Mouse (Mus musculus) thymus, adult 2 months (tissue): ENCODE results near the gene Zswim4. TPM values are rescaled to one million over a fixed set of nuclear protein-coding genes. Genes with fewer than 3 reads are reported as not detected.

Experiments
- DNase-seq: peaks from one replicate; pipeline ENCODE4 v3.0.0; 2021
- H3K27ac ChIP-seq: fragments of 200-500 bp; 2 replicates; pipeline ENCODE4 v1.5.1; 2012; ENCODE audit warnings: low read length, control low read depth; ENCODE audit not compliant: control insufficient read depth, insufficient read depth
- H3K27me3 ChIP-seq: fragments of 200-500 bp; 2 replicates; pipeline ENCODE4 v1.6.1; 2012; ENCODE audit warnings: mild to moderate bottlenecking, low read length, moderate library complexity, mixed read lengths; ENCODE audit not compliant: control insufficient read depth, insufficient read depth
- H3K36me3 ChIP-seq: fragments of 200-500 bp; 2 replicates; pipeline ENCODE4 v1.6.1; 2012; ENCODE audit warnings: mild to moderate bottlenecking, low read length, moderate library complexity; ENCODE audit not compliant: control insufficient read depth, insufficient read depth
- H3K4me1 ChIP-seq: fragments of 200-500 bp; replicated peaks from 2 replicates; pipeline ENCODE4 v1.6.1; 2012; ENCODE audit warnings: low read length; ENCODE audit not compliant: control insufficient read depth, insufficient read depth
- H3K4me3 ChIP-seq: fragments of 200-500 bp; 2 replicates; pipeline ENCODE4 v1.5.1; 2012; ENCODE audit warnings: mild to moderate bottlenecking, low read length, control low read depth, moderate library complexity; ENCODE audit not compliant: control insufficient read depth, insufficient read depth
- CTCF ChIP-seq: fragments of 200-500 bp; IDR thresholded peaks from 2 replicates; pipeline ENCODE4 v1.5.1; 2012; ENCODE audit warnings: mild to moderate bottlenecking, control low read depth, low read length, moderate library complexity, borderline replicate concordance; ENCODE audit not compliant: control insufficient read depth, poor library complexity, insufficient read depth; ENCODE audit errors: extremely low read depth
- POLR2A ChIP-seq: fragments of 200-500 bp; IDR thresholded peaks from 2 replicates; pipeline ENCODE4 v1.6.1; 2012; ENCODE audit warnings: mild to moderate bottlenecking, low read length, control low read depth, moderate library complexity; ENCODE audit not compliant: control insufficient read depth, poor library complexity, insufficient read depth; ENCODE audit errors: extremely low read depth
- WGBS: fragments of 180-500 bp; shearing (Covaris S2); methylation state at CpG from one replicate; pipeline ENCODE4 v1.1.7; 2018; 5-methylcytosine and 5-hydroxymethylcytosine counted together
- polyA plus RNA-seq: library from polyadenylated mRNA; depleted of rRNA; stranded (reverse); fragments of >200 nt; gene quantifications from 2 replicates; pipeline ENCODE4 v1.2.3, GENCODE M21; 2012; rRNA removed

Gene Zswim4
- polyA plus RNA-seq, 1 experiment = 53.0 TPM

DNA sequence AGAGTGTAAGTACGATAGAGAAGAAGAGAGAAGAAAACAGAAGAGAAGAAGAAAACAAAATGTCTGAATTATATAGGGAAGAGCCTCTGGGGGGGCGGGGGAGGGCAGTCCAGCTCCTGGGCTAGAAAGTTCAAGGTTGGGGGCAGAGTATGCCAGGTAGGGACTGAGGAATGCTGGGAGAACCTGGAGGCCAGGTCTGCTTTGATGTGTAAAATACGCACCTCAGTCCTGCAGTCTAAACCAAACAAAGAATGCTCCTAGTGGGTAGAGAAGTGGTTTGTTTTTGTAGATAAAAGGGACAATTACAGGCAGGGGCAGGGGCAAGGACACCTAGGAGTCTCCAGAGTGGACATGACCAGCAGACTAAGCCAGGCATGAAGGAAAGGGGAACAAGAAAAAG lies 59.5 kb downstream of the Zswim4 start:
- WGBS = 85% methylated on average over 3 of the region's 3 CpGs
- TF ChIP-seq POLR2A = no peak
- no peak for TF ChIP-seq CTCF
- Histone ChIP-seq H3K36me3 (0 out of 2 replicates have a peak, but pooled peaks cover 6% of the 10 kb centered on the region), H3K27me3 (no peaks in the 10 kb centered on the region), H3K4me1 (peaks cover 44% of the 10 kb centered on the region), H3K4me3 (no peak overlapping the region), H3K27ac (no peak overlapping the region)
- DNase-seq = no peak

- H3K27ac ChIP-seq = peak overlapping the region; percentile 71
- H3K27me3 ChIP-seq = no peaks in the 10 kb centered on the region
- peak; percentile 38 for DNase-seq
- 0 out of 2 replicates have a peak, but pooled peaks cover 6% of the 10 kb centered on the region for H3K36me3 ChIP-seq
- 2% methylated on average over 3 of the region's 3 CpGs for WGBS
- H3K4me3 ChIP-seq = no peak overlapping the region
- peaks cover 44% of the 10 kb centered on the region for H3K4me1 ChIP-seq
- no peak for TF ChIP-seq CTCF
- no peak for TF ChIP-seq POLR2A
These were observed 60.3 kb downstream of the Zswim4 start for GRCm38 (mm10) chr8:84176560-84176959.

DNA sequence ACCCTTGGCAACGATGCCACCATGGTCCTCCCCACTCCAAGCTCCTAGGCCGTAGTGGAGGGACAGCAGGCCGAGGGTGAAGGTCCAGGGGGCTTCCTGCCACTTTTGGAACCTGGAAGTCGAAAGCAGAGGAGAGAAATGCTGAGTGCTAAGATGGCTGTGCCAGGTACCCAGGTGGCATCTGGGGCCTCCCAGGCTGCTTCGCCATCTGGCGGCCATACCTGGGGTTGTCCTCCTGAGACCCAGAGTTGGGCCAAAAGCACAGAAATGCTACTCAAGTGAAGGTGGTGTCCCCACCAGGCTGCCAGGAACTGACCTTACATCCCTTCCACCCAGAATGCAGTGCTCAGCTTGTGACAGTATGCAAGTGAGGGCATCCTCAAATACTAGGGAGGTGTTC lies 63.0 kb downstream of the Zswim4 start:
- Histone ChIP-seq H3K4me1 (peaks cover 30% of the 10 kb centered on the region), H3K4me3 (no peak overlapping the region), H3K36me3 (0 out of 2 replicates have a peak, but pooled peaks cover 6% of the 10 kb centered on the region), H3K27me3 (no peaks in the 10 kb centered on the region), H3K27ac (no peak overlapping the region)
- DNase-seq = no peak
- WGBS = 91% methylated on average over 6 of the region's 6 CpGs
- no peak for TF ChIP-seq POLR2A
- peak; percentile 65 for TF ChIP-seq CTCF

- no peak overlapping the region for H3K27ac ChIP-seq
- H3K4me1 ChIP-seq = peaks cover 1% of the 10 kb centered on the region; the same call in 1 of the 2 replicates
- H3K27me3 ChIP-seq = no peaks in the 10 kb centered on the region
- 88% methylated on average over 5 of the region's 5 CpGs for WGBS
- no peak overlapping the region for H3K4me3 ChIP-seq
- H3K36me3 ChIP-seq = 0 out of 2 replicates have a peak, but pooled peaks cover 6% of the 10 kb centered on the region
- TF ChIP-seq CTCF = no peak
- TF ChIP-seq POLR2A = no peak
- DNase-seq = no peak
These were observed 66.8 kb downstream of the Zswim4 start for GRCm38 (mm10) chr8:84170096-84170495.

DNA sequence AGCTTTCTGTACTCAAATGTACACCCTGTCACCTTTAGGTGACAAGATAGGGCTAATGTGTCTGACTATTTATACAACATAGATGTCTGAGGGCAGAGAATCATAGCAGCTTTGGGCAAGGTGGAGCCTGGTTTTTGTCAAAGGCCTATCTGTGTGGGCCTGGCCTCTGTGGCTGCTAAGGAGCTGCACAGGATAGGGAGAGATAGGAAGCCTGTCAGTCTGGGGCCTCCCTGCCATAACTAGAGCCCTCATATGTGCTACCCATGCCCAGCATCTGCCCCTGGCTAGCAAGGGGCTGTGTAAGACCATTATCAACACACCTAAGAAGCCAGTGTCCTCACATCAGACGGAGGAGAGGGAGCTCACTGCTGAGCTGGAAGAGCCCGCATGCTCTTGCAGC lies 69.2 kb downstream of the Zswim4 start:
- 98% methylated on average over 2 of the region's 2 CpGs for WGBS

More for the DNA sequence above, 69.2 kb downstream of the Zswim4 start:
- Histone ChIP-seq H3K4me1 (no peaks in the 10 kb centered on the region), H3K27me3 (no peaks in the 10 kb centered on the region), H3K4me3 (no peak overlapping the region), H3K36me3 (no peaks in the 10 kb centered on the region), H3K27ac (no peak overlapping the region)
- no peak for DNase-seq
- TF ChIP-seq CTCF = no peak
- TF ChIP-seq POLR2A = no peak

Other genes starting within 250 kb of the Zswim4 start
- 153 and 190 TPM in 2 replicates for gene Samd1, start 239.4 kb downstream of the Zswim4 start, polyA plus RNA-seq
- gene 1700067K01Rik, start 235.6 kb downstream of the Zswim4 start, polyA plus RNA-seq = 1.1 and 1.2 TPM in 2 replicates
- gene 2210011C24Rik, start 224.9 kb downstream of the Zswim4 start, polyA plus RNA-seq = 0.32 and 0.43 TPM in 2 replicates
- 0.32 and 0.43 TPM in 2 replicates for gene Palm3, start 215.6 kb downstream of the Zswim4 start, polyA plus RNA-seq
- 82.6 and 84.0 TPM in 2 replicates for gene Il27ra, start 194.5 kb downstream of the Zswim4 start, polyA plus RNA-seq
- gene Rln3, start 192.1 kb downstream of the Zswim4 start, polyA plus RNA-seq = 7.1 and 9.1 TPM in 2 replicates
- 0.36 and 0.45 TPM in 2 replicates for gene Gm10643, start 171.9 kb downstream of the Zswim4 start, polyA plus RNA-seq
- gene Rfx1, start 170.2 kb downstream of the Zswim4 start, polyA plus RNA-seq = 76.1 and 88.8 TPM in 2 replicates
- gene Dcaf15, start 132.3 kb downstream of the Zswim4 start, polyA plus RNA-seq = 190 and 211 TPM in 2 replicates
- 6.6 and 7.7 TPM in 2 replicates for gene Podnl1, start 111.1 kb downstream of the Zswim4 start, polyA plus RNA-seq
- 49.8 and 54.6 TPM in 2 replicates for gene Cc2d1a, start 89.1 kb downstream of the Zswim4 start, polyA plus RNA-seq
- gene 4930432K21Rik, start 89.0 kb downstream of the Zswim4 start, polyA plus RNA-seq = 1.9 and 2.4 TPM in 2 replicates
- gene Nanos3, start 51.8 kb downstream of the Zswim4 start, polyA plus RNA-seq = 5.5 and 8.5 TPM in 2 replicates
- 159 and 193 TPM in 2 replicates for gene D8Ertd738e, start 12.7 kb upstream of the Zswim4 start, polyA plus RNA-seq
- gene Mri1, start 20.3 kb upstream of the Zswim4 start, polyA plus RNA-seq = 89.6 and 107 TPM in 2 replicates
- 63.1 and 65.3 TPM in 2 replicates for gene Ccdc130, start 33.3 kb upstream of the Zswim4 start, polyA plus RNA-seq
- gene Cacna1a, start 151.4 kb upstream of the Zswim4 start, polyA plus RNA-seq = 10.5 and 26.3 TPM in 2 replicates